Mouse (Mus musculus): ENCODE results near the gene Map7d2. TPM values are rescaled to one million over a fixed set of nuclear protein-coding genes. Genes with fewer than 3 reads are reported as not detected.
A peak's percentile ranks its signal among the peaks of the same experiment; 100 is the strongest.

Gene Map7d2
- polyA plus RNA-seq, 1 experiment from 2014 or later: 3.5 TPM

DNA sequence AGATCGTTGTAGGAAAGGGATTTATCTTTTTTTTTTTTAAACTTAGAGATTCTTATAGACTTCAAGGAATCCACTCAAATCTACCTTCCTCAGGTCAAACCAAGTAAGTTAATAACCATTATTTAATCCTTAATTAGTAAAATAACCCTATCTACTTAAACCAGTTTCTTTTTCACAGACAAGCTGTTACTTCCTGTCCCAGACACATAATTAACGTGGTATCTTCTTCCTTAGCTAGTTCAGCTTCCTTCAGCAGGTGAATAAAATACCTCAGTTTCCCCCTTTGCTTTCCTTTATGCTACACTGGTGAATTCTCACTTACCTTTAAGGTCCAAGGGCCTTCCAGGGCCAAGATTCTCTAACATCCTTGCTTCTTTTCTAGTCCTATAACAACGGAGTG, 107.4 kb downstream of the Map7d2 start:
- ATAC-seq (replicated peaks; ENCODE audit: low FRiP score): no peak
- Histone ChIP-seq H3K36me3 (no peaks in the 10 kb centered on the region), H3K4me1 (no peaks in the 10 kb centered on the region), H3K9me3 (replicated peaks) (no peaks in the 10 kb centered on the region), H3K4me3 (replicated peaks) (no peak overlapping the region), H3K9ac (no peak overlapping the region), H3K27ac (no peak overlapping the region), H3K27me3 (peaks cover 16% of the 10 kb centered on the region; the same call in 1 of the 2 replicates), H3K4me2 (no peak overlapping the region)
- WGBS: 72% methylated on average over 3 of the region's 3 CpGs

DNA sequence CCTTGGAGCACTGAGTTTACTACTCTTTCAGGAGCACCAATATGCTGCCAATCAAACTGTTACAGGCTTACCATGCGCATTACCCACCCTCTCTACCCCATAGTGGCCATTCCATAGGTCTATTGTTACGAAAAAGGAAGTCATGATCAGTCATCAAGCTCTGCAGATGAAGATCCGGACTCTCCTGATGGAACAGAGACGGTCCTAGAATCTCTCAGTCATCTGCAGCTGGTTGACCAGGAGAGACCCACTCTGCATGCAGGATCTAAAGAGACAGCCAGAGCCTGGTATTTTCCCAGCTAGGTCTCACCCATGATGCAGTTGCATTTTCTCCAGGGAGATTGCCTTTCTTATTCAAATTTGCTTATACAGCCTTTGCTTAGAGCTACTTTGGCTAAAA, 108.3 kb downstream of the Map7d2 start:
- Histone ChIP-seq H3K27ac (no peak overlapping the region), H3K9ac (no peak overlapping the region), H3K4me3 (replicated peaks) (no peak overlapping the region), H3K4me2 (no peak overlapping the region), H3K27me3 (peaks cover 19% of the 10 kb centered on the region), H3K4me1 (no peaks in the 10 kb centered on the region), H3K9me3 (replicated peaks) (no peaks in the 10 kb centered on the region), H3K36me3 (no peaks in the 10 kb centered on the region)
- no peak for ATAC-seq (replicated peaks; ENCODE audit: low FRiP score)
- 68% methylated on average over 4 of the region's 4 CpGs for WGBS

DNA sequence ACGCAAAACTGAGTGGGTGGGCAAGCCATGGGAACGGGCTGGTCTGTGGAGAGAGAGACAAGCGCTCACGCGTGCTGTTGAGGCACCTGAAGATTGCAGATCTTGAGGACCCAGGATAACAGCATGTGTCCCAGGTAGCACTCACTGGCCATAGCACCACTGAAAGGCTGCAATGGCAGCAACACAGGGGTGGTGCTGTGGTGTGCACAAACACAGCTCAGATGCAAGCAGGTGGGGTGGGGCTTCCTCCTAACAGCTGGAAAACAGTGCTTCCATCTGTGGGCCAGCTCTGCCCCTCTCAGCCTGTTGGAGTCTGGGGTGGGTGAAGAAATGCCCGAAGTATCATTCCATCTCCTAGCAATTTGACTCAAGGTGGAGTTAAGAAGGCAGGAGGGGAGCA, 112.0 kb downstream of the Map7d2 start, which contains the start of gene Bclaf3:
TSS of gene Bclaf3 (plus strand) at position 301 of the 400 bp plus-strand sequence.
- Histone ChIP-seq H3K4me3 (replicated peaks) (no peak within 1 kb of the TSS), H3K4me2 (no peak within 1 kb of the TSS), H3K36me3 (no peaks in the 10 kb centered on the region), H3K27ac (no peak within 1 kb of the TSS), H3K9ac (no peak within 1 kb of the TSS), H3K4me1 (no peaks in the 10 kb centered on the region), H3K27me3 (peaks cover 13% of the 10 kb centered on the region), H3K9me3 (replicated peaks) (no peaks in the 10 kb centered on the region)
- ATAC-seq (replicated peaks; ENCODE audit: low FRiP score): no peak
- 73% methylated on average over 6 of the region's 6 CpGs for WGBS

DNA sequence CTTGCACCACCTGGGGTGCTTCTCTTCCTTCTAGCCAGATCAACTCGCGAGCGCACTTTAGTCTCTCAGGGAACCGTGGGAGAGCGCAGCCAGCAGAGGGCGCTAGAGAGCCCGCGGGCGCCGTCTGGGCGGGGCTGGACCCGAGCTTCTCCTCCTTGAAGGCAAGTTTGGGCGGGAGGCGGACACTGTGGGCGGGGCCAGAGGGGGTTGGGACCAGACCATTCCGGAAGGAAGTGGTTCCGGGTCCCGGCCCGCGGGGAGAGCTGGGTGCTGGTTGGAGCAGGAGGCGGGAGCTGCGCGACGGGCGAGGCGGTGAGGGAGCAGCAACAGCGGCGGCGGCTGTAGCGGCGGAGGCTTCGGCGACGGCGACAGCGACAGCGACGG, 118.0 kb downstream of the Map7d2 start:
- 10% methylated on average over 35 of the region's 38 CpGs for WGBS
- Histone ChIP-seq H3K9ac (peak overlapping the region; percentile 51), H3K27ac (peak overlapping the region; percentile 90), H3K27me3 (peaks cover 3% of the 10 kb centered on the region), H3K4me3 (replicated peaks) (peak overlapping the region; percentile 64), H3K4me1 (0 out of 2 replicates have a peak, but pooled peaks cover 3% of the 10 kb centered on the region), H3K4me2 (peak overlapping the region; percentile 58), H3K9me3 (replicated peaks) (no peaks in the 10 kb centered on the region), H3K36me3 (no peaks in the 10 kb centered on the region)
- peak; percentile 98 for ATAC-seq (replicated peaks; ENCODE audit: low FRiP score)

DNA sequence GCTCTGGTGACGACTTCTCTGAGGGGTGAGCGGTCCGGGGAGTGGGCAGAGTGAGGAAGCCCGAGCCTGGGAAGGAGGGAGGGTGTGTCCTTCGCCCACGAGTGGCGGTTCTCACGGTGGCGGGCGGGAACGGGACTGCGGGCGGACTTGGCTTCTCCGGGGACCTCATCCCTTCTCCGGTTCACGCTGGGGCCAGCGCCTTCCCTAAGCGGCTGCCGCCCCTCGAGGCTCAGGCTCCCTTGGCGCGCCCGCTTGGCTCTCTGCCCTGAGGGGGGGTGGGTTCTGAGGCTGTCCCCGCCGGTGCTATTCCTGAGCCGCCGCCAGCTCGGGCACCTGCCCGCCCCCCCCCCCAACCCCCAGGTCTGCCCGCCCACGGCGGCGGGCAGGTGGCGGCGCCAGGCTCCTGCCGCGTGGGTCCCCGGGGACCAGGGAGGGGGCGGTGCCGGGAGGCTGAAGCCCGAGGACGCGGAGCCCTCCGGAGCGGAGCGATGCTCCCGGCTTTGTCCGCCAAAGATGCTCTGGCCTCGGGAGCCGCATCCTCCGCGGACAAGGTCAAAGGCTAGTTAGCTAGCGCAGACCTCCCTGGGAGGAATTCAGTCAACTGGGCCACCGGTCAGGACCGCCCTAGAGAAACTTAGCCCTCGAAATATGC, 118.6 kb downstream of the Map7d2 start:
- Histone ChIP-seq H3K27ac (peak overlapping the region; percentile 90), H3K9ac (peak overlapping the region; percentile 51), H3K4me1 (0 out of 2 replicates have a peak, but pooled peaks cover 3% of the 10 kb centered on the region), H3K9me3 (replicated peaks) (no peaks in the 10 kb centered on the region), H3K27me3 (peaks cover 3% of the 10 kb centered on the region; the same call in 1 of the 2 replicates), H3K36me3 (no peaks in the 10 kb centered on the region), H3K4me3 (replicated peaks) (peak overlapping the region; percentile 64), H3K4me2 (peak overlapping the region; percentile 58)
- 17% methylated on average over 24 of the region's 56 CpGs for WGBS
- peak; percentile 75 for ATAC-seq (replicated peaks; ENCODE audit: low FRiP score)

DNA sequence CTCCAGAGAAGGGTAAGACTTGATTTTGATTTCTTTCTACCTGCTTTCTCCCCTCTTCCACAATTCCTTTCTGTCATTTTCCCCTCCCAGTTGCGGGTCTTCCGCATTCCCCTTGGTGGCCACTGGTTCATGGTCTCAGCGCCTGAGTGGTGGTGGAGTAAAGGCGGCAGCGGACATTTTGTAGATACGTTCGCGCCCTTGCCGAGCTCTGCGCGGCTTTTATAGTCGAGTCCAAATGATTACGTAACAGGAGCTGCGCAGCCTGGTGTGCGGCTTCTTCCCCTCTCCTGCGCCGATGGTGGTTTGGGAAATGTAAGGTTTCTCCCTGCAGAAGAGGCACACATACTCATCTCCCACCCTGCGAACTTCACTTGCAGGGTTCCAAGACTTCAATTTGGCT, 127.6 kb downstream of the Map7d2 start:
- H3K9me3 ChIP-seq (replicated peaks): no peaks in the 10 kb centered on the region
- H3K36me3 ChIP-seq: peaks cover 8% of the 10 kb centered on the region; the same call in 1 of the 2 replicates
- H3K27me3 ChIP-seq: peaks cover 19% of the 10 kb centered on the region; the same call in 1 of the 2 replicates
- no peak overlapping the region for H3K9ac ChIP-seq
- no peaks in the 10 kb centered on the region for H3K4me1 ChIP-seq
- 90% methylated on average over 18 of the region's 18 CpGs for WGBS
- no peak for ATAC-seq (replicated peaks; ENCODE audit: low FRiP score)
- H3K27ac ChIP-seq: no peak overlapping the region
- no peak overlapping the region for H3K4me2 ChIP-seq
- no peak overlapping the region for H3K4me3 ChIP-seq (replicated peaks)

DNA sequence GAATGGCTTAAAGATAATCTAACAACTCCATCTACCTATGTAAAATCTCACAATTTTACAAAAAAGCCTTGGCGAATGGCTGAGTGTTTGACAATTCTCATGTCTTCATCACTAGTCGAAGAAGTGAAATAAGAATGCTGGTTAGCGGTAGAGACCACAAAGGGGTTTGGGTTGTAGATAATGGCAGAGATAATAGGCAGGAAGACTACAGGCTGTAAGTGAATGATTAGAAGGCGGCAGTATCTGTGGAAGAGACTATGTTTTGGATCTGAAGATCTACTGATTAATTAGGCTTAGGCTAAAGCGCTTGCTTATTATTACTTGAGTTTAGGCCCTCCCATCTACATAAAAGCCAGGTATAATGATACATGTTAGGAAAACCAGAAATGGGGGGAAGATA, 132.7 kb downstream of the Map7d2 start:
- Histone ChIP-seq H3K9me3 (replicated peaks) (no peaks in the 10 kb centered on the region), H3K27ac (no peak overlapping the region), H3K27me3 (peaks cover 19% of the 10 kb centered on the region), H3K4me1 (no peaks in the 10 kb centered on the region), H3K9ac (no peak overlapping the region), H3K36me3 (peaks cover 4% of the 10 kb centered on the region; the same call in 1 of the 2 replicates), H3K4me2 (no peak overlapping the region), H3K4me3 (replicated peaks) (no peak overlapping the region)
- 90% methylated on average over 5 of the region's 5 CpGs for WGBS
- ATAC-seq (replicated peaks; ENCODE audit: low FRiP score): no peak

Other genes with a start within 250 kb of the Map7d2 start
- 7.9 and 8.1 TPM in 2 replicates for gene Rps6ka3, start 204.3 kb upstream of the Map7d2 start, polyA plus RNA-seq (2015; fragmentation: Nextera tagmentation; extraction: Ambion mirVana)
- gene Eif1ax, start 42.4 kb upstream of the Map7d2 start, polyA plus RNA-seq (2015; fragmentation: Nextera tagmentation; extraction: Ambion mirVana): 132 and 146 TPM in 2 replicates
- gene Bclaf3, start 112.1 kb downstream of the Map7d2 start, polyA plus RNA-seq (2015; fragmentation: Nextera tagmentation; extraction: Ambion mirVana): 21.2 and 24.6 TPM in 2 replicates
- gene Sh3kbp1, start 212.7 kb downstream of the Map7d2 start, polyA plus RNA-seq (2015; fragmentation: Nextera tagmentation; extraction: Ambion mirVana): 41.2 and 44.1 TPM in 2 replicates

Measured in kidney, embryonic 15.5 days (tissue).